Mouse (Mus musculus) cerebellum, adult 2 months (tissue): Measurements from ENCODE around the gene Rasa3. TPM values are rescaled to one million over a fixed set of nuclear protein-coding genes. Genes with fewer than 3 reads are reported as not detected.

Source experiments
- DNase-seq, 2 experiments: peaks; one replicate each; pipeline ENCODE4 v3.0.0; 2021
- H3K27ac ChIP-seq: fragments of 200-500 bp; 2 replicates; pipeline ENCODE4 v1.5.1; 2012; ENCODE audit warnings: low read length, control low read depth, inconsistent platforms; ENCODE audit not compliant: insufficient read depth
- H3K27me3 ChIP-seq: fragments of 200-500 bp; 2 replicates; pipeline ENCODE4 v1.6.1; 2012; ENCODE audit warnings: inconsistent platforms, mild to moderate bottlenecking, low read length, moderate library complexity; ENCODE audit not compliant: control insufficient read depth, insufficient read depth
- H3K4me1 ChIP-seq: fragments of 200-500 bp; 2 replicates; pipeline ENCODE4 v1.6.1; 2011; ENCODE audit warnings: low read length; ENCODE audit not compliant: control insufficient read depth, insufficient read depth
- H3K4me3 ChIP-seq: fragments of 200-500 bp; replicated peaks from 2 replicates; pipeline ENCODE3; 2011; ENCODE audit warnings: mild to moderate bottlenecking, low read depth, low read length, control low read depth; ENCODE audit not compliant: insufficient read depth
- CTCF ChIP-seq: fragments of 200-500 bp; IDR thresholded peaks from 2 replicates; pipeline ENCODE4 v1.5.1; 2011; ENCODE audit warnings: low read depth, mild to moderate bottlenecking, control low read depth, low read length, moderate library complexity, borderline replicate concordance; ENCODE audit not compliant: insufficient read depth
- POLR2A ChIP-seq: fragments of 200-500 bp; IDR thresholded peaks from 2 replicates; pipeline ENCODE4 v1.6.1; 2011; ENCODE audit warnings: low read length, control low read depth, borderline replicate concordance; ENCODE audit not compliant: insufficient read depth
- WGBS: fragments of 180-500 bp; shearing (Covaris S2); methylation state at CpG from one replicate; pipeline ENCODE4 v1.1.7; 2018; 5-methylcytosine and 5-hydroxymethylcytosine counted together
- polyA plus RNA-seq: library from polyadenylated mRNA; depleted of rRNA; stranded (reverse); fragments of >200 nt; gene quantifications from 2 replicates; pipeline ENCODE4 v1.2.3, GENCODE M21; 2012

Rasa3 gene
- polyA plus RNA-seq, 1 experiment = 94.9 TPM

- peak overlapping the region; percentile 88 for H3K4me3 ChIP-seq
- H3K4me1 ChIP-seq = peaks cover 18% of the 10 kb centered on the region
- TF ChIP-seq POLR2A (no peak), CTCF (no peak)
These were observed 546 bp downstream of the Rasa3 start for GRCm38 (mm10) chr8:13676701-13677412.

DNA sequence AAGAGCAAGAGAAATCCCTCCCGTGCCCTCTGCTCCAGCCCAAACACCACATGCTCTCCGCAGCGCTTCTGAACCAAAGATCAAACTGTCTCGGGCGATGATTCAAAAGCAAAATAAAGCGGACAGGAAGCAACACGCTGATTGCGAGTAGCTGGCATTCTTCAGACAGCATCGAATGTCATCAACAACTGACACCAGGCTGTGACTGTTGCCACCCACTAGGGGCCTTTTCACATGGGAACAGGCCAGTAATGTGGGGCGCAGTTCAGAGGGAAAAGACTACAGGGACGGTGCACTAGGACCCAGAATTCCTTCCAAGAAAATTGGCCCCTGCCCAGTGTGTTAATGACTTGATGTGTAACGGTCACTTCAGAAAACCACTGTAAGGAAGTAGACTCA, 1.1 kb downstream of the Rasa3 start:
- H3K4me3 ChIP-seq = peak overlapping the region; percentile 88
- peaks cover 23% of the 10 kb centered on the region for H3K4me1 ChIP-seq
- H3K27ac ChIP-seq = peak overlapping the region; percentile 91
- TF ChIP-seq POLR2A (peak; percentile 41; the same call in 1 of the 2 replicates), CTCF (peak; percentile 8; the same call in 1 of the 2 replicates)
- peak; percentile 82 to 89 for DNase-seq
- no peaks in the 10 kb centered on the region for H3K27me3 ChIP-seq
- WGBS = under 1% methylated on average over 12 of the region's 12 CpGs

More at GRCm38 (mm10) chr8:13676701-13677412, 546 bp downstream of the Rasa3 start:
- under 1% methylated on average over 47 of the region's 47 CpGs for WGBS
- Histone ChIP-seq H3K27ac (peak overlapping the region; percentile 91), H3K27me3 (no peaks in the 10 kb centered on the region)
- peak; percentile 79 to 81 for DNase-seq

DNA sequence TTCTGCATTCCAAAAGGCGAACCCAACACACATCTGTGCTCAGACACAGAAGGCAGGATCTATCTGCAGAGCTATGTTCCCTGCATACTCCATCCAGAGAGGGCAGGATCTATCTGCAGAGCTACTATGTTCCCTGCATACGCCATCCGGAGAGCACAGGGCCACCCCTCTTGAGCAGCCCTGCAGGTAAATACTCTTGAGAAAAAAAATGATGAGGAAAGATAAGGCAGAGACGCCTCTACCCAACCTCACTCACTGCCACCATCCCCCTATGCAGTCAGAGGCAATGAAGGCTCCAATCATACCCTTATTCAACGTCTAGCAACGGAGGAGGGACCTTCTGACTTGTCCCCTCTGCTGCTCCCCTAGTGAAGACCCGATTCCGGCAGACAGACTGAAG, 1.9 kb downstream of the Rasa3 start:
- H3K4me3 ChIP-seq = peak overlapping the region; percentile 88
- H3K4me1 ChIP-seq = peaks cover 31% of the 10 kb centered on the region
- DNase-seq = peak; percentile 37 to 55
- H3K27me3 ChIP-seq = no peaks in the 10 kb centered on the region
- H3K27ac ChIP-seq = peak overlapping the region; percentile 91
- WGBS = 9% methylated on average over 8 of the region's 8 CpGs
- TF ChIP-seq POLR2A = no peak
- no peak for TF ChIP-seq CTCF

GRCm38 (mm10) chr8:13675121-13675520, 2.3 kb downstream of the Rasa3 start:
- WGBS = 20% methylated on average over 4 of the region's 4 CpGs
- Histone ChIP-seq H3K27ac (peak overlapping the region; percentile 91), H3K27me3 (no peaks in the 10 kb centered on the region), H3K4me1 (peaks cover 35% of the 10 kb centered on the region), H3K4me3 (peak overlapping the region; percentile 88)
- TF ChIP-seq CTCF (no peak), POLR2A (no peak)
- DNase-seq = no peak

GRCm38 (mm10) chr8:13674294-13675010, 3.0 kb downstream of the Rasa3 start:
- H3K27me3 ChIP-seq = no peaks in the 10 kb centered on the region
- DNase-seq = peak in 1 of 2 experiments; percentile 48
- H3K27ac ChIP-seq = peak overlapping the region; percentile 91
- WGBS = 14% methylated on average over 12 of the region's 12 CpGs
- peaks cover 41% of the 10 kb centered on the region for H3K4me1 ChIP-seq
- peak overlapping the region; percentile 88 for H3K4me3 ChIP-seq
- TF ChIP-seq POLR2A (no peak), CTCF (0 out of 2 replicates have a peak, but pooled peaks have one; percentile 12)

DNA sequence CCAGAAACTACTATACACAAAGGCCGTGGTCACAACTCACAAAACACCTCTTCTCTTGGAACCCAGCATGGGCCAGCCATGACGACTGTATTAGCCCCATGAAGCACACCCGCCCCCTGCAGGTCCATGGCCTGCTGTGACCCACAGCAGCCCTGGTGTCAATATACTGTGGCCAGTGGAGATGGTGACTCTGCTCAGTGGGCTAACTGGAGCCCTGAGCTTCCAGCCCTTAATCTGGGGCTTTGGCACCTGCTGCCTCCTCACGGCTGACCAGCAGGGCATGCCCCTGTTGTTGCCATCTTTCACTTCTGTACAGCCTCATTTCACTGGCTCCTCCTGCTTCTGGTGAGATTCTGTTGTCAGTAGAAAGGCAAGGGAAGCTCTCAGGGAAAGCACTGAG, 4.2 kb downstream of the Rasa3 start:
- 16% methylated on average over 4 of the region's 4 CpGs for WGBS
- Histone ChIP-seq H3K4me1 (peaks cover 50% of the 10 kb centered on the region), H3K27me3 (no peaks in the 10 kb centered on the region), H3K4me3 (peak overlapping the region; percentile 23), H3K27ac (peak overlapping the region; percentile 81)
- TF ChIP-seq CTCF (0 out of 2 replicates have a peak, but pooled peaks have one; percentile 22), POLR2A (no peak)
- DNase-seq = peak in 1 of 2 experiments; percentile 55

GRCm38 (mm10) chr8:13671246-13672003, 6.0 kb downstream of the Rasa3 start:
- H3K27me3 ChIP-seq = no peaks in the 10 kb centered on the region
- H3K4me1 ChIP-seq = peaks cover 60% of the 10 kb centered on the region
- TF ChIP-seq POLR2A = no peak
- TF ChIP-seq CTCF = no peak
- 88% methylated on average over 10 of the region's 10 CpGs for WGBS
- no peak overlapping the region for H3K27ac ChIP-seq
- no peak for DNase-seq
- no peak overlapping the region for H3K4me3 ChIP-seq
